Mouse (Mus musculus): ENCODE data around the gene Runx3. TPM values are rescaled to one million over a fixed set of nuclear protein-coding genes. Genes with fewer than 3 reads are reported as not detected.

Runx3 gene
- total RNA-seq (2021) (1 to 10 TPM; 3.1 to 4.0 TPM), polyA plus RNA-seq (2012; rRNA removed) (3.4 and 4.7 TPM in 2 replicates)
- long read RNA-seq, result 0 reads

- DNase-seq, result no peak
Measured at GRCm38 (mm10) chr4:135120342-135121100, at the start of gene Runx3. Runx3 (plus strand) TSS chr4:135120652.

- no peak for DNase-seq
Measured at GRCm38 (mm10) chr4:135072671-135073070, 47.8 kb upstream of the Runx3 start.

DNA sequence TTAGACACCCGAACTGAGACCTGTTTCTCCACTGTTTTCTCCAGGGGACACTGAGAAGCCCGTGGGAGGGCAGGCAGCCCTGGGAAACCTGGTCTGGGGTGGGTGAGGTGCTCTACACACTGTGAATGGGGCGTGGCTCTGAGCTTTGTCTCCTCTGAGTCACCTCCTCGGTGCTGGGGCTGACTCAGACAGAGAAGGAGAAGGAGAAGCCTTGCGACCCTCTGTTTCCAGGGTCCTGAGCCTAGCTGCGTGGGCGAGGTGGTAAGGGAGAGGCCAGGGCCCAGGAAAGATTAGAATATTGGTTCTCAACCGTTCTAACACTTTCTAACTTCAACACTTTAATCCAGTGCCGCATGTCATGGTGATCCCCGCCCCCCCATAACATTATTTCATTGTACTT, 46.9 kb upstream of the Runx3 start:
- DNase-seq, result no peak

DNA sequence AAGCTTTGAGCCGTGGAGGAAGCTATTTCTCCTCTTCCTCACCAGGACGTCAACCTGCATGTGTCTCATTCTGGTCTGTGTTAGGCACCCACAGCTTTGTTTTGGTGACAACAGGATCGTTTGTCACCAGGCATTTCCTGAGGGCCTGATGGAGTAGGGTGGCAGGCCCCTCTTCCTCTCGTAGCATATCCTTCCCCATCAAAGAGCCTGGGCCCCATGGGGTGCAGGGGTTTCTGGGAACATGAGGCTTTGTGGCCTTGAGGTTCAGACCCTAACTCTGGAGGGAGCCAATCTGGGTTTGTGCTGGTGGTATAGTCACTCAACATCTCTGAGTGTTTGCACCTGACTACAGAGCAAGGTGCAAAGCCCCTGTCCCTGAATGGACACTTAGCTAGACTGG, 45.8 kb upstream of the Runx3 start:
- no peak for DNase-seq

GRCm38 (mm10) chr4:135075360-135075759, 45.1 kb upstream of the Runx3 start:
- DNase-seq, result no peak

DNA sequence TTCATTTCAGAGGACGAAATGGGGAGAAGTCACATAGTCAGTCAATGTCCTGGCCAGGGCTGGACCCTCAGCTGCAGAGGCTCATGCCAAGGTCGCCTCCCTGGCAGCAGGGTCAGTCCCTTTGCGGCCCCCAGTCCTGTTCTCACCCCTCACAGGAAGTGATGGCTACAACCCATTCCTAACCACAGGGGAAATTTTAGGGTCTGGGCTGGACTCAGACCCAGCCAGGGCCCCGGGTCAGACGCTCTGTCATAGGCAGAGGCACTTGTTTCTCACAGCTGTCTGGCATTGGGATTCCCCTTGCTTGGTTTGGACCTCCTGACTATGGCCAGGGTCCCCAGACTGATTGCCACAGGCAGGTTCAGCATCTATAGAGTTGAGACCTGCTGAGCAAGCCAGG, 43.8 kb upstream of the Runx3 start:
- no peak for DNase-seq

- DNase-seq, result no peak
Measured at GRCm38 (mm10) chr4:135077196-135077595, 43.3 kb upstream of the Runx3 start.

DNA sequence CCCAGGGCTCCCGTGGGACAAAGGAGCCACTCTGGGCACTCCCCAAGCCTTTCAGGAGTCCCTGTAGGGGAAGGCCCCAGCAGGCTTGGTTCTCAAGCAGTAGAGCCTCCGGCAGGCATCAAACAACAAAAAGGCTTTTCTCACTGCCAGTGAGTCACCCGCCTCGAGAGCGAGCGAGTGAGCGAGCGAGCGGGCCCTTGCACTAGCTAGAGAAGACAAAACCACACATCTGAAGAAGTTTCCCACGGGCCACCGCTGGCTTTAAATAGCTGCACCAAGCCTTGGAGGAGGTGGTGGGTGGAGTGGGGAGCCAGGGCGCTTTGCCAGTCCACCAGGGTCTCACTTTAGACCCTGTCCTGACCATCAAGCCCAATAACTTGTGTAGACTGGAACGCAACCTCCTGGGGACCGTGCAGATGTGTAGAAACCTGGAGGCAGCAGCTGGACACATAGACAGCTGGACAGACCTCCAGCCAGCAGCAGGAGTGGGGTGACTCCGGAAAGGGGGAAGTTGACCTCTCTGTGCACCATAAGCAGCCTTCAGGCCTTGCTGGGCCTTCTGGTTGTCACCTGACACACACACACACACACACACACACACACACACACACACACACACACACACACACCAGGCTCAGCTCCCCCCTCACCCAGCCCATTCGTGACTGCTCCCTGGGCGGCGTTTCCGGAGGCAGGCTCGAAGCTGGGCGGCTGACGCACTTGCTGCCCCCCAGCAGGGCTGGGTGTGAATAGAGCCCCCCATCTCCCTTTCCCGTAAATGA, 40.4 kb upstream of the Runx3 start:
- no peak for DNase-seq

DNA sequence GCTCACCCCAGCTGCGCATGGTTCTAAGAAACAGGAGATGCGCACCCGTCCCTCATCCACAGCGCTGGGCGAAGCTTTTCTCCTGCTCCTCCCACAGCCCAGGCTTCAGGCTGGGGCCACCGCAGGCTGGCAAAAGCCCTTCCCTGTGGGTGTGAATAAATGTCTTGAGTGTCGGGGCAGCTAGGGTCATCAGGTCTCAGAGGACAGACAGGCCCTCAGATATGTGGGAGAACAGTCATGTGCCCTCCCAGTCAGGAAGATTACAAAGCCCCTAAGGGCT, 39.9 kb upstream of the Runx3 start:
- DNase-seq, result no peak

- no peak for DNase-seq
Measured at GRCm38 (mm10) chr4:135083089-135083488, 37.4 kb upstream of the Runx3 start.

GRCm38 (mm10) chr4:135085077-135085853, 35.2 kb upstream of the Runx3 start:
- DNase-seq, result no peak

- DNase-seq, result no peak
Measured at GRCm38 (mm10) chr4:135090613-135091012, 29.8 kb upstream of the Runx3 start.

- no peak for DNase-seq
Measured at GRCm38 (mm10) chr4:135092871-135093270, 27.6 kb upstream of the Runx3 start.

GRCm38 (mm10) chr4:135095693-135096092, 24.8 kb upstream of the Runx3 start:
- DNase-seq, result no peak

DNA sequence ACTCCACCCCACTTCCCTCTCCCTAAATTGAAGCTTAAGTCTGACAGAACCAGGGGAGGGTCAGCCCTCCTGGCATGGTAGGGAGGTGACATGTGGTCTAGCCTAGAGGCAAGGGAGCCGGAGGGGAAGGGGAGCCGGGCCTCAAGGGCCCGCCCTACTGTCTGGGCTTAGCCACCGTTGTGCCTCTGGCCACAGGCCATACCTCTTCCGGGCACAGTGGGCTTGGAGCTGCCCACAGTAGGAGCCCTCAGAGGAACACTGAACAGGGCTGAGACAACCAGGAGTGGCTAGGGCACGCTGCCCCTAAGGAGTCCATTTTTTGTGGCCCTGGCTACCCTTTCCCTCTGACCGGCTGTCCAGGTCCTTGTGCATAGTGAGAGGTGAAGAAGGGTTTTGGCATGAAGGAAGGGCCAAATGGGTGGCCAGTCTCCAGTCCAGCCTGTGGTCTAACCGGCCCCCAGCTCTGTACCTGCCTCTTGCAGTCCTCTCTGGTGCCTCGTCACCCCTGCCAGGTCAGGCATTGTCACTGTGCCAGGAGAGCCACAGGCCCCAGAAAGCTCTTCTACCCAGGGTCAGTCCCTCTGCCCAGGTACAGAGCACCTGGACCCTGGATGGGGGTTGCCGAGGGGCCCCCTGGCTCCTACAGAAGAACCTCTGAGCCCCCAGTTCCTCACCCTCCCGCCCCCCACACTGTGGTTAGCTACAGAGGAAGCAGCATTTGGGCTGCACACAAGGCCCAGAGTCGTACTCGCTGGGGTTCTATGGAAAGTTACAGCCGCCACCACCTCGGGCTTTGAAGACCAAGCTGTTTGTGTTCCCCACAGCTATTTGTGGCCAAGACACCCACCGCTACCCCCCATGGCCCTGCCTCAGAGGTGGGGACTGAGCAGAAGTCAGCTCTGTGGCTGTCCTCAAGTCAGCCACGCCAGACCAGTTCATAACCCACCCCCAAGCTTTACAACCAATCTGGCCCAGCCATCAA, 22.3 kb upstream of the Runx3 start:
- DNase-seq, result no peak

DNA sequence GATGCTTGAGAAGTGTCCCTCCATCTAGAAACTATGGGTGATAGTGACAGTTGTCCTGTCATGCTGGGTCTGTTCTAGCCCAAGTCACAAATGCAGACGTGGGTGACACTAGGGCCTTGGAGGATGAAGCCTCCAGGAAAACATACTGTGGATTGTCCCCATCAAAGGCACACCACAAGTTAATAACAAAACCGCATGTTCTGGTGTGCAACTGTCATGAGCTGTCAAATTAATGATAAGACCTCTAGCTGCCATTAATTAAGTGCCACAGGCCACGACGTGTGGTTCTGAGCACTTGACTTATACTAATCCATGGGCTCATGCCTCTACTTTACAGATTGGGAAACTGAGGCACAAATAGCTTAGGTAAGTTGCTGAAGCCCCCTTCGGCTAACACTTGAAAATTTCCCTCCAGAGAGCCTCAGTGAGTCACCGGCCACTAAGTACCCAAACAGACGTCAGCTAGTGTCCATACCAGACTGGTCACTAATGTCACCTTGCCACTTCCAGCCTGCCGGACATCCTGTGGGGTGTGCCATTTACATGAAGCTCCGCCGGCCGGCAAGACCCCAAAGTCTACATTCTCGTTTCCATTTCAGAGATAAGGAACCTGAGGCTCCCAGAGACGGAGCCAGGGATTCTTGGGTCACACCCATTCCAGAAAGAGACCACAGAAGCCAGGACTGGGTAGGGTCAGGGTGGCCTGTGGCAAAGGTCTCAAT, 18.3 kb upstream of the Runx3 start:
- no peak for DNase-seq

- DNase-seq, result no peak
Measured at GRCm38 (mm10) chr4:135102761-135103160, 17.7 kb upstream of the Runx3 start.

- DNase-seq, result no peak
Measured at GRCm38 (mm10) chr4:135103800-135104199, 16.7 kb upstream of the Runx3 start.

DNA sequence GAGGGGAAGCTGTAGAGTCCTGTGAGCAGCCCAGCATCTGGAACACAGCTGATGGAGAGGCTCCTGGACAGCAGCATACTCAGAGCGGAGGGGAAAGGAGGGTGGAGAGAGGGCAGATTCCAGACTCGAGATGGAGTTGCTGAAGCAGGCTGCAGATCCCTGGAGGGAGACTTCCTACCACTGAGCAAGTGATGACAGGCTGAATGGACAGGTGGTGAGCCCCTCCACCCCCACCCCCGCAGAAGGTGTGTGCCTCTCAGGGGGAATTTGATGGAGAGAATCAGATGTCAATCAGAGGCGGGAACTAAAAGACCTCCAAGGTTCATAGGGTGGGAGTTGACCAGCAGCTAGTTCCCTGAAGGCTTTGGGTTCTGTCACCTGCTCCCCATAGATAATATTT, 13.5 kb upstream of the Runx3 start:
- no peak for DNase-seq

- no peak for DNase-seq
Measured at GRCm38 (mm10) chr4:135108666-135109065, 11.8 kb upstream of the Runx3 start.

DNA sequence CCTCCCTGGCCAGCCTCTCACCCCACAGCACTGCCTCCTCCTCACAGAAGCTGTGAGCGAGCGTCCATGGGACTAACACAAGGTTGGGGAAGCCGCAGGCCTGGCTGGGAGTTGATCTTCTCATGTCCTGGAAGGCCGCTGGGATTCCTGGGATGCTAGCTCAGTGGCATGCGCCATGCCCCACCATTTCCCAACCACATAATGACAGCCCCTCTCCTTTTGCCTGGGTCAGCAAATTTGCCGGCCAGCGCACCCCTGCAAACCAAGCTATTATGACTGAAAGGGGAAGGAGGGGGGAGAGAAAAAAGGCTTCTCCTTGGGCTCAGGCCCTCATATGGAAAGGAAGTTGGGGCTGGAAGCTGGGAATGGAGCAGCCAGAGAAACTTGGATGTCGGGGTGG, 6.8 kb upstream of the Runx3 start:
- DNase-seq, result no peak
